Mouse (Mus musculus) spleen, embryonic (tissue): ENCODE data around the gene Lgr6.

Experiments used
- CTCF ChIA-PET: fragments of 350-600 bp; sonication (Branson Sonifier 250); formaldehyde crosslinking; loops from one replicate; lab custom pipeline; 2022; lab: Charles Lee

Lgr6 gene

GRCm38 (mm10) chr1:135086015-135086414 lies 19.1 kb downstream of the Lgr6 start:
- CTCF ChIA-PET, result no interaction called here

- CTCF ChIA-PET, result no interaction called here
These were observed 19.7 kb downstream of the Lgr6 start for GRCm38 (mm10) chr1:135085296-135085871.

GRCm38 (mm10) chr1:135083465-135083864 lies 21.6 kb downstream of the Lgr6 start:
- CTCF ChIA-PET, result interaction anchor here (0.5 kb wide), 1 partner anchor 95 kb away, joined by 3 read pairs; no protein-coding TSS in a partner anchor

GRCm38 (mm10) chr1:135082267-135082666 lies 22.8 kb downstream of the Lgr6 start:
- CTCF ChIA-PET, result no interaction called here

- CTCF ChIA-PET, result interaction anchor here (0.6 kb wide), 1 partner anchor 31 kb away, joined by 3 read pairs; no protein-coding TSS in a partner anchor
These were observed 26.1 kb downstream of the Lgr6 start for GRCm38 (mm10) chr1:135079021-135079420.

GRCm38 (mm10) chr1:135076470-135076869 lies 28.6 kb downstream of the Lgr6 start:
- CTCF ChIA-PET, result no interaction called here

GRCm38 (mm10) chr1:135075270-135075669 lies 29.8 kb downstream of the Lgr6 start:
- CTCF ChIA-PET, result interaction anchor here (0.6 kb wide), 1 partner anchor 11 kb away, joined by 3 read pairs; no protein-coding TSS in a partner anchor

GRCm38 (mm10) chr1:135072643-135073042 lies 32.4 kb downstream of the Lgr6 start:
- CTCF ChIA-PET, result no interaction called here

- CTCF ChIA-PET, result interaction anchor here (0.7 kb wide), 2 partner anchors 38 to 682 kb away, joined by 4 to 5 read pairs; no protein-coding TSS in a partner anchor
These were observed 35.2 kb downstream of the Lgr6 start for GRCm38 (mm10) chr1:135069841-135070240.

GRCm38 (mm10) chr1:135064525-135064924 lies 40.6 kb downstream of the Lgr6 start:
- CTCF ChIA-PET, result interaction anchor here (0.6 kb wide), 1 partner anchor 736 kb away, joined by 3 read pairs; no protein-coding TSS in a partner anchor

GRCm38 (mm10) chr1:135062936-135063335 lies 42.1 kb downstream of the Lgr6 start:
- CTCF ChIA-PET, result no interaction called here

- CTCF ChIA-PET, result no interaction called here
These were observed 43.8 kb downstream of the Lgr6 start for GRCm38 (mm10) chr1:135061300-135061699.

GRCm38 (mm10) chr1:135060174-135060573 lies 44.9 kb downstream of the Lgr6 start:
- CTCF ChIA-PET, result no interaction called here

GRCm38 (mm10) chr1:135056901-135057300 lies 48.2 kb downstream of the Lgr6 start:
- CTCF ChIA-PET, result no interaction called here

- CTCF ChIA-PET, result no interaction called here
These were observed 51.0 kb downstream of the Lgr6 start for GRCm38 (mm10) chr1:135054121-135054520.

- CTCF ChIA-PET, result no interaction called here
These were observed 60.6 kb downstream of the Lgr6 start for GRCm38 (mm10) chr1:135044439-135044838.

GRCm38 (mm10) chr1:135036297-135036696 lies 68.8 kb downstream of the Lgr6 start:
- CTCF ChIA-PET, result no interaction called here

- CTCF ChIA-PET, result no interaction called here
These were observed 72.4 kb downstream of the Lgr6 start for GRCm38 (mm10) chr1:135032658-135033057.

GRCm38 (mm10) chr1:135030121-135030520 lies 75.0 kb downstream of the Lgr6 start:
- CTCF ChIA-PET, result no interaction called here

- CTCF ChIA-PET, result no interaction called here
These were observed 78.8 kb downstream of the Lgr6 start for GRCm38 (mm10) chr1:135026275-135026674.

- CTCF ChIA-PET, result interaction anchor here (0.7 kb wide), 1 partner anchor 1026 kb away, joined by 3 read pairs; no protein-coding TSS in a partner anchor
These were observed 81.5 kb downstream of the Lgr6 start for GRCm38 (mm10) chr1:135023583-135023982.

GRCm38 (mm10) chr1:135021936-135022335 lies 83.1 kb downstream of the Lgr6 start:
- CTCF ChIA-PET, result no interaction called here

- CTCF ChIA-PET, result no interaction called here
These were observed 84.1 kb downstream of the Lgr6 start for GRCm38 (mm10) chr1:135020970-135021369.
